Mouse (Mus musculus) embryo, embryonic 10 days (tissue): Measurements from ENCODE around the gene Acot7.
A peak's percentile ranks its signal among the peaks of the same experiment; 100 is the strongest.

Experiments used
- DNase-seq: peaks from one replicate; pipeline ENCODE4 v3.0.0-alpha.2; 2015; ENCODE audit warnings: low spot score

Acot7 gene

GRCm38 (mm10) chr4:152179946-152180660, 2.2 kb downstream of the Acot7 start:
- no peak for DNase-seq

- DNase-seq: no peak
Observed at GRCm38 (mm10) chr4:152182205-152182604, 4.3 kb downstream of the Acot7 start.

- no peak for DNase-seq
Observed at GRCm38 (mm10) chr4:152184353-152185035, 6.6 kb downstream of the Acot7 start.

- DNase-seq: peak; percentile 80
Observed at GRCm38 (mm10) chr4:152185137-152185509, 7.2 kb downstream of the Acot7 start.

GRCm38 (mm10) chr4:152185510-152186204, 7.7 kb downstream of the Acot7 start:
- peak; percentile 67 for DNase-seq

- no peak for DNase-seq
Observed at GRCm38 (mm10) chr4:152186205-152187082, 8.5 kb downstream of the Acot7 start.

- DNase-seq: no peak
Observed at GRCm38 (mm10) chr4:152187142-152187541, 9.2 kb downstream of the Acot7 start.

GRCm38 (mm10) chr4:152188651-152189050, 10.7 kb downstream of the Acot7 start:
- DNase-seq: no peak

- no peak for DNase-seq
Observed at GRCm38 (mm10) chr4:152189071-152189470, 11.1 kb downstream of the Acot7 start.

- no peak for DNase-seq
Observed at GRCm38 (mm10) chr4:152189691-152190090, 11.8 kb downstream of the Acot7 start.

- no peak for DNase-seq
Observed at GRCm38 (mm10) chr4:152190096-152190653, 12.2 kb downstream of the Acot7 start.

- DNase-seq: no peak
Observed at GRCm38 (mm10) chr4:152190701-152191100, 12.8 kb downstream of the Acot7 start.

GRCm38 (mm10) chr4:152192569-152192968, 14.6 kb downstream of the Acot7 start:
- DNase-seq: no peak

- DNase-seq: no peak
Observed at GRCm38 (mm10) chr4:152194476-152195175, 16.7 kb downstream of the Acot7 start.

GRCm38 (mm10) chr4:152196276-152196675, 18.3 kb downstream of the Acot7 start:
- no peak for DNase-seq

GRCm38 (mm10) chr4:152197545-152197944, 19.6 kb downstream of the Acot7 start:
- DNase-seq: no peak

- no peak for DNase-seq
Observed at GRCm38 (mm10) chr4:152199617-152200016, 21.7 kb downstream of the Acot7 start.

- no peak for DNase-seq
Observed at GRCm38 (mm10) chr4:152201492-152201891, 23.6 kb downstream of the Acot7 start.

GRCm38 (mm10) chr4:152202418-152202817, 24.5 kb downstream of the Acot7 start:
- no peak for DNase-seq

- no peak for DNase-seq
Observed at GRCm38 (mm10) chr4:152202905-152203304, 25.0 kb downstream of the Acot7 start.

GRCm38 (mm10) chr4:152204663-152205062, 26.7 kb downstream of the Acot7 start:
- DNase-seq: no peak
